Mouse (Mus musculus) heart, embryonic 14.5 days (tissue): Measurements from ENCODE around the gene Lgr5. TPM values are rescaled to one million over a fixed set of nuclear protein-coding genes. Genes with fewer than 3 reads are reported as not detected.

Source experiments
- ATAC-seq: fragments of 200-750 bp; cut with Nextera tagmentation; 2 replicates; pipeline ENCODE4 v1.8.0; 2017; ENCODE audit warnings: low read depth, moderate TSS enrichment; ENCODE audit not compliant: insufficient number of reproducible peaks, insufficient read depth, low FRiP score
- H3K27ac ChIP-seq, 2 experiments: fragments of 200-500 bp in 1 of 2; fragments of 300-500 bp in 1 of 2; sonication (generic) in 1 of 2; replicated peaks in 1 of 2; 2 replicates each; pipeline ENCODE4 v1.5.1; 2012 to 2014; ENCODE audit warnings: low read depth in 2 of 2, low read length in 2 of 2, control low read depth in 1 of 2, mild to moderate bottlenecking in 1 of 2, mixed read lengths in 1 of 2; ENCODE audit not compliant: control insufficient read depth in 1 of 2, insufficient read depth in 1 of 2
- H3K27me3 ChIP-seq: fragments of 300-500 bp; sonication (generic); 2 replicates; pipeline ENCODE4 v1.6.1; 2014; ENCODE audit warnings: mild to moderate bottlenecking, low read length, control low read depth; ENCODE audit not compliant: control insufficient read depth, insufficient read depth
- H3K36me3 ChIP-seq: fragments of 300-500 bp; sonication (generic); 2 replicates; pipeline ENCODE4 v1.6.1; 2014; ENCODE audit warnings: mild to moderate bottlenecking, control low read depth, low read length, mixed read lengths; ENCODE audit not compliant: control insufficient read depth, insufficient read depth
- H3K4me1 ChIP-seq, 2 experiments: fragments of 200-500 bp in 1 of 2; fragments of 300-500 bp in 1 of 2; sonication (generic) in 1 of 2; 2 replicates each; pipeline ENCODE4 v1.6.1; 2012 to 2014; ENCODE audit warnings: low read length in 2 of 2, control low read depth in 1 of 2, mixed read lengths in 1 of 2; ENCODE audit not compliant: control insufficient read depth in 2 of 2, insufficient read depth in 2 of 2
- H3K4me2 ChIP-seq: fragments of 300-500 bp; sonication (generic); 2 replicates; pipeline ENCODE4 v1.6.1; 2014; ENCODE audit warnings: mild to moderate bottlenecking, low read length
- H3K4me3 ChIP-seq, 2 experiments: fragments of 200-500 bp in 1 of 2; fragments of 300-500 bp in 1 of 2; sonication (generic) in 1 of 2; 2 replicates each; pipeline ENCODE4 v1.5.1; 2012 to 2014; ENCODE audit warnings: low read length in 2 of 2, mild to moderate bottlenecking in 2 of 2, control low read depth in 1 of 2, low read depth in 1 of 2, moderate library complexity in 1 of 2; ENCODE audit not compliant: control insufficient read depth in 1 of 2, insufficient read depth in 1 of 2
- H3K9ac ChIP-seq: fragments of 300-500 bp; sonication (generic); 2 replicates; pipeline ENCODE4 v1.6.1; 2014; ENCODE audit warnings: mild to moderate bottlenecking, low read length
- H3K9me3 ChIP-seq: fragments of 300-500 bp; sonication (generic); 2 replicates; pipeline ENCODE4 v1.6.1; 2016; ENCODE audit warnings: low read length, control low read depth; ENCODE audit not compliant: control insufficient read depth
- WGBS: fragments of 180-500 bp; shearing (Covaris S2); extraction: QIAGEN DNeasy Blood & Tissue Kit; methylation state at CpG from one replicate; pipeline ENCODE4 v1.1.7; 2014; 5-methylcytosine and 5-hydroxymethylcytosine counted together
- polyA plus RNA-seq: library from polyadenylated mRNA; unstranded; fragments of >200 nt; fragmentation: Nextera tagmentation; extraction: Ambion mirVana; gene quantifications from 2 replicates; pipeline ENCODE4 v1.2.1, GENCODE M21; 2014

The Lgr5 gene
- polyA plus RNA-seq, 1 experiment from 2014 or later: 0.19 TPM

DNA sequence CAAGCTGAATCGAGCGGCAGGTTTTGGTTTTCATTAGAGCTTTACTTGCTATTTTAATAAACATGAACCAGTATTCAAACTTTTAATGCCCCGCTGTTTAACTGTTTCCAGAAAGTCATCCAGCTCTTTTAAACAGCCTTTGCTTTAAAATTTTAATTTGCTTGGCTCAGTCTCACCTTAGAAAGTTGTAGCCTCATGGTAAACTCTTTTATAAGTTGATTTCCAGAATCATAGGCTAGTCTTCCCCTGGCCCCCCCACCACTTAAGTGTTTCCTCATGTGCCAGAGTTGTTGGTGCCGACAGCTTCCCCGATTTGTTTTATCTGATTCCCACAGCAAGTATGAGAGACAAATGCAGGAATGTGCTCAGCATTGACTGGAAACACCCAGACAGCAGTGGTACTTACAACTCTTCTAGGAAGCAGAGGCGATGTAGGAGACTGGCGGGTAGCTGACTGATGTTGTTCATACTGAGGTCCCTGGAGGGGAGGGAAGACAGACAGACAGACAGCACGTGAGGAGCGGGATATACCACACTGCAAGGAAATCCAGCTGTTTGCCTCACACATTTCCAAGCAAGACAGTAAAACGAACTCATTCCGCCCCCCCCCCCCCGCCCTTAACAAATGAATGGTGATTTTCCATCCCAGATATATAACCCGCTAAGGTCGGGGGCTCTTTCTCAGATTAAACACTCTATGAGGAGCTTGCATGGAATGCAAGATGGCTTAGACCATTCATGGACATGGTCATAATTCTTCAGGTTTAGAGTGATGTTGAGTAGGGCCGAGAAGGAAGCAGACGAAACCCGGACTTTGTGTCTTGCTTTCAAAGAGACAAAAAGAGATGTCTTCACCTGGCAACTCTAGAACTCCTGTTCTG is 67.1 kb downstream of the Lgr5 start:
- H3K27me3 ChIP-seq: no peaks in the 10 kb centered on the region
- H3K4me2 ChIP-seq: no peak overlapping the region

DNA sequence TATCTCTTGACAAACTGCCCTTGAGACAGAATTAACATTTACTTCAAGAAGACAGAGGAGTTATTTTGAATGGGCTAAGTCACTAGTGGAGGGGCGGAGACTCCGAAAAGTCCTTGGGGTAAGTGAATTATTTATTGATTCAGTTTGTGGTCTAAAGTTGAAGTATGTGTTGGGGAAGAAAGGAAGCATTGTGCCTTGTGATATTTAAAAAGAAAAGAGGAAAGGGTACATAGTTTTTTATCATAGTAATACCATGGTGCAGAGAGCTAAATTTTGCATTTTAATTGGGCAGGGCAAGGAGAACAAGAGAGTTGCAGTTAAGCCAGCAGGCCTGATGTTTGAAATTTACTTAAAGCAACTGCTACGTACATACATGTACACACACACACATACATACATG is 68.7 kb downstream of the Lgr5 start:
- Histone ChIP-seq H3K4me1 (peaks cover 3% of the 10 kb centered on the region in 2 experiments; a peak in 2 of 4 replicates), H3K27ac (no peak overlapping the region)
- ATAC-seq: no peak

More for the DNA sequence above, 67.1 kb downstream of the Lgr5 start:
- Histone ChIP-seq H3K4me1 (peaks cover 3% of the 10 kb centered on the region in 2 experiments; a peak in 2 of 4 replicates), H3K36me3 (no peaks in the 10 kb centered on the region), H3K4me3 (no peak overlapping the region), H3K9me3 (no peaks in the 10 kb centered on the region), H3K9ac (no peak overlapping the region), H3K27ac (no peak overlapping the region)
- no peak for ATAC-seq
- 58% methylated on average over 17 of the region's 17 CpGs for WGBS

DNA sequence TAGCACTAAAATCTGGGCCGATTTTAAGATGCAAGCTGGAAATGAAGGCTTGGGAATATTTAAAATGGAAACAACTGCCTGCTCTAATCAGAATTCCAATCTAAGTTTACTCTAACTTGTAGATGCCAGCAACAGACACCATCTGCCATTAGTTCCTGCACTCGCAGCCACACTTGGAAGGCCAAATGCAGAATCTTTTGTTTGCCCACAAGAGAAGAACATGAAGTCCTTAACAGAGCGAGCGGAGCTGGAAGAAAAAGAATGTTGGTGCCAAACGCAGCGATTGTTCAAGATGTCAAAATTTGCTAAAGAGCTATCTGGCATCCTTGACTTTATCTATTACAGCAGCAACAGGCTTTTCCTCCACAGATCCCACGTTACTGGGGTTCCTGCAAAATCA is 72.1 kb downstream of the Lgr5 start:
- H3K27me3 ChIP-seq: no peaks in the 10 kb centered on the region
- 76% methylated on average over 7 of the region's 7 CpGs for WGBS
- no peak overlapping the region for H3K4me2 ChIP-seq
- H3K4me1 ChIP-seq: peaks cover 2 to 3% of the 10 kb centered on the region in 2 experiments; a peak in 2 of 4 replicates
- H3K4me3 ChIP-seq: no peak overlapping the region
- no peak for ATAC-seq
- H3K36me3 ChIP-seq: no peaks in the 10 kb centered on the region
- H3K27ac ChIP-seq: no peak overlapping the region
- H3K9ac ChIP-seq: no peak overlapping the region
- H3K9me3 ChIP-seq: no peaks in the 10 kb centered on the region

More for the DNA sequence above, 68.7 kb downstream of the Lgr5 start:
- Histone ChIP-seq H3K9me3 (no peaks in the 10 kb centered on the region), H3K4me3 (no peak overlapping the region), H3K4me2 (no peak overlapping the region), H3K27me3 (no peaks in the 10 kb centered on the region), H3K9ac (no peak overlapping the region), H3K36me3 (no peaks in the 10 kb centered on the region)
- 87% methylated on average over 3 of the region's 3 CpGs for WGBS

DNA sequence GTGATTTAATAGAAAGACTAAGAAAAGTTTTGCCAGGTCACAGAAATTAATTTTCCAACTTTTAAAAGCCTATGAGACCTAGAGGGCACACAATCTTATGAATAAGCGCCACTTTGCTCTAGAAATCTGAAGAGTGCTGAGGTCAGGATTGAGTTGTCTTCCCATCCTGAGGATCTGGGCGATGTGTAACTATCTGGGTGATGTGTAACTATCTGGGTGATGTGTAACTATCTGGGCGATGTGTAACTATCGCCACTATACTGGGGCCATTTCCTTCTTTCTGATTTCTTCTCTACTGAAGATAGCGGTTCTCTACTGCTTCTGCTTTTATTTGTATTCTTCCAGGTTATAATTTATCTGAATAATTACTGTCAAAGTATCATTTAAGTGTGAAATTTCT is 76.6 kb downstream of the Lgr5 start:
- H3K4me2 ChIP-seq: no peak overlapping the region
- no peak overlapping the region for H3K9ac ChIP-seq
- no peaks in the 10 kb centered on the region for H3K36me3 ChIP-seq
- no peaks in the 10 kb centered on the region for H3K27me3 ChIP-seq
- no peaks in the 10 kb centered on the region for H3K9me3 ChIP-seq
- H3K4me1 ChIP-seq: no peaks in the 10 kb centered on the region
- H3K4me3 ChIP-seq: no peak overlapping the region
- 85% methylated on average over 5 of the region's 5 CpGs for WGBS
- no peak for ATAC-seq
- no peak overlapping the region for H3K27ac ChIP-seq

DNA sequence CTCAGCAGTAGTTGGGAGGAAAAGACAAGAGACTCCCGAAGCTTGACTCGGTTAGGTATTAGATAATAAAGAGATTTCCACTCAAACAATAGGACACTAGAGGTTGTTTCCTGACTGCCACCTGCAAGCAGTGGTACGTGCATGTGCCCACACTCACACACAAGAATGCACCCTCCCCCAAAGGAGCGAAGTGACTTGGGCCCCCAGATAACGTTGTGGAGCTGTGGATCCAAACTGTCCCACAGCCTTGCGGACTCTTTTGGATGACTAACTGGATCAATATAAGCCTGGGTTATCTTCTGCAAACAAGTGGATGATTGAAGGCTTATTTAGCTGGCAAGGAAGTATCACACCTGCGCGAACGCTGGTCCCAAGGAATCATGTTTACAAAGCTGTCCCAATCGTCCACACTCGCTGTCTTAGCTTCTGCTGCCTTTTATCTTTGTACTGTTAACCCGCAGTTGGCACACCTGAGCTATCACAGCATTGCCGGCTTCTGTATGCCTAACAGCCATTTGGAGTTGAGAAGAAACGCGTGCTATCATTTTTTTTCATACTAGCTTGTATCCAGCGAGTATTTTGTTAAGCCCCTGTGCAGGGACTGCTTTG is 81.8 kb downstream of the Lgr5 start:
- H3K4me3 ChIP-seq: no peak overlapping the region
- no peak overlapping the region for H3K4me2 ChIP-seq
- H3K27me3 ChIP-seq: no peaks in the 10 kb centered on the region
- no peaks in the 10 kb centered on the region for H3K4me1 ChIP-seq
- no peaks in the 10 kb centered on the region for H3K36me3 ChIP-seq
- no peak overlapping the region for H3K9ac ChIP-seq
- 84% methylated on average over 16 of the region's 16 CpGs for WGBS
- no peak overlapping the region for H3K27ac ChIP-seq
- ATAC-seq: no peak
- no peaks in the 10 kb centered on the region for H3K9me3 ChIP-seq

DNA sequence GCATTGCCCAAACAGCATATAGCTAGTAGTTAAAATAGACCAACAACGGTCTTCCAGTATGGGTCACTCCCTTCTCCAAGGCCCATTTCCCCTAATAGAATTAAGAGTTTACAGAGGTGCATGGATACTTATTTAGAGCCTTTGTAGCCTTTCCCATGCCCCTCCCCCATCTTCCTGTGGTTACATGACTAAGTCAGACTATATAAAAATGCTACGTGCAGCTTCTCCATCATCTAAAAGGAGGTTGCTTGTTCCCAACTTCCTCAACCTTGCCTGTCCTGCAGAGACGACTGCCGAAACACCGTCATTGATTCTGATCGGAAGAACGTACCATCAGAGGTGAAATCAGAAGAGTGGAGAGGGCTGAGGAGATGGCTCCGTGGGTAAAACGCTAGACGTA is 82.4 kb downstream of the Lgr5 start:
- no peaks in the 10 kb centered on the region for H3K27me3 ChIP-seq
- WGBS: 88% methylated on average over 10 of the region's 10 CpGs
- H3K27ac ChIP-seq: no peak overlapping the region
- H3K36me3 ChIP-seq: no peaks in the 10 kb centered on the region
- H3K4me1 ChIP-seq: no peaks in the 10 kb centered on the region
- no peak overlapping the region for H3K4me3 ChIP-seq
- no peak overlapping the region for H3K9ac ChIP-seq
- H3K4me2 ChIP-seq: no peak overlapping the region
- no peaks in the 10 kb centered on the region for H3K9me3 ChIP-seq
- ATAC-seq: no peak

DNA sequence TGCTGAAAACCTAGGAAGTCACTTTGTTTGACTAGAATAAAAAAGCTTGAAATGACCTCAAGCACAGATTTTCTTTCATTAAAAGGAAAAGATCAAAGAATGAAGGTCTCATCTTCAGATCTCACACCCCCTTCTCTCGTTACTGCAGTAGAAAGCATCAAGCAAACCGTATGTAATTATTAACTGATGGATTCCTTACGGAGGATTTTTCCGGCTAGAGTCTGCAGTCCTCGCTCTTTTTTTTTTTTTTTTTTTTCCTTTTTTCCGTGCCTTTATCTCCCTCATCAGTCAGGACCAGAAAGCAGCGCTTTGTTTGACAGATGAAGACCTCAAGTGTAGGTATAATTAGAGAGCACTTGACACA is 93.8 kb downstream of the Lgr5 start:
- Histone ChIP-seq H3K27ac (no peak overlapping the region), H3K36me3 (no peaks in the 10 kb centered on the region), H3K9me3 (no peaks in the 10 kb centered on the region), H3K27me3 (no peaks in the 10 kb centered on the region), H3K4me1 (peaks cover 0 to 3% of the 10 kb centered on the region in 2 experiments; a peak in 1 of 4 replicates), H3K9ac (no peak overlapping the region), H3K4me2 (peak overlapping the region; percentile 33), H3K4me3 (no peak overlapping the region)
- 11% methylated on average over 7 of the region's 7 CpGs for whole genome bisulfite sequencing
- ATAC-seq: no peak
